Comparison of ENCODE assay signal across 8 mouse cellular contexts in the genomic region with DNA sequence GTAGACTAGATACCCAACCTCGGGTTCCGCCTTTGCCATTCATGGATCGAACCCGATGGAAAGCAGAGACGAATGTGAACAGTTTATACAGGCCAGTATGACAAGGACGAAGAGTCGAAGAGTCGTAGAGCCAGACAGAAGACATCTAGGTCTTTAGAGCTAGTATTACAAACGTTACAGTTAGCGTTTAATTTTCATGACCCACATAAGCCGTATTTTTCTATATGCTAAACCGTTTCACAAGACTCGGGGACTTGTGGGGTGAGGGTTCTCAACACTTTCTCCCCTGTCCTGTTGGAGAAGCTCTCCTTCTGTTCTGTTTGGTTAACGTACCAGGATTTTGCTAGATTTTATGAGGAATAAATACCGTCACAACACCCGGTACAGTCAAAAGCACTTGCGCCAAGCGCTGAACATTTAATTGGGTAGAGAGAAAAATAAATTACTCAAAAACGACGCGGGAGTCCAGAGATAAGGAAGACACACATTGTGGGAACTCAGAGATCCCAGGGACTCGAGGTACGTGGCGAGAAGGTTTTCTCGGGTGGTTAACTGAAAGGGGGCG. TPM values are rescaled to one million over a fixed set of nuclear protein-coding genes. Genes with fewer than 3 reads are reported as not detected.
DNase-seq lines count a peak whose midpoint lies in the region; ATAC-seq and TF ChIP-seq lines count a peak whose summit lies in the region.

No protein-coding gene starts in this region.

- peak overlapping the region; percentile 73 for H3K4me2 ChIP-seq in lung, embryonic 14.5 days
- H3K4me2 ChIP-seq in embryonic facial prominence, embryonic 15.5 days (replicated peaks): peak overlapping the region; percentile 69
- H3K4me2 ChIP-seq in intestine, embryonic 14.5 days (ENCODE audit: low read length): peak overlapping the region; percentile 53
- H3K4me2 ChIP-seq in neural tube, embryonic 13.5 days: peak overlapping the region; percentile 80

- DNase-seq in lung, embryonic 14.5 days: no peak
- DNase-seq in lung, postnatal 36 days: no peak
- DNase-seq in intestine, embryonic 14.5 days (ENCODE audit: low spot score): no peak
- no peak for DNase-seq in left cerebral cortex, postnatal 10 days (ENCODE audit: extremely low spot score in 1 of 2, low spot score in 2 of 2)
- DNase-seq in thymus, adult 18-20 months: no peak
- DNase-seq in gastrocnemius, postnatal 25 days: no peak

- H3K27ac ChIP-seq in lung, embryonic 14.5 days (ENCODE audit: low read depth): peak overlapping the region; percentile 58; the same call in 1 of the 2 replicates
- no peak overlapping the region; the same call in 1 of the 2 replicates for H3K27ac ChIP-seq in embryonic facial prominence, embryonic 15.5 days (replicated peaks)
- peak overlapping the region; percentile 29; the same call in 1 of the 2 replicates for H3K27ac ChIP-seq in intestine, embryonic 14.5 days (ENCODE audit: low read depth)
- peak overlapping the region; percentile 82 for H3K27ac ChIP-seq in neural tube, embryonic 13.5 days (replicated peaks)

- WGBS in lung, embryonic 14.5 days: 7% methylated on average over 26 of the region's 26 CpGs
- 6% methylated on average over 26 of the region's 26 CpGs for WGBS in embryonic facial prominence, embryonic 15.5 days
- 9% methylated on average over 26 of the region's 26 CpGs for WGBS in intestine, embryonic 14.5 days
- 7% methylated on average over 26 of the region's 26 CpGs for WGBS in neural tube, embryonic 13.5 days

- no peak for ATAC-seq in lung, embryonic 14.5 days (ENCODE audit: insufficient read depth)
- no peak for ATAC-seq in embryonic facial prominence, embryonic 15.5 days (ENCODE audit: insufficient number of reproducible peaks, low FRiP score, low TSS enrichment, low read depth)
- no peak for ATAC-seq in intestine, embryonic 14.5 days (replicated peaks; ENCODE audit: low FRiP score, low TSS enrichment, low read depth)
- no peak for ATAC-seq in neural tube, embryonic 13.5 days (ENCODE audit: low read depth)

- no peaks in the 10 kb centered on the region for H3K36me3 ChIP-seq in lung, embryonic 14.5 days (ENCODE audit: insufficient read depth)
- no peaks in the 10 kb centered on the region for H3K36me3 ChIP-seq in embryonic facial prominence, embryonic 15.5 days
- H3K36me3 ChIP-seq in intestine, embryonic 14.5 days (ENCODE audit: control insufficient read depth, insufficient read depth, low read length): no peaks in the 10 kb centered on the region
- H3K36me3 ChIP-seq in neural tube, embryonic 13.5 days: no peaks in the 10 kb centered on the region

- H3K4me3 ChIP-seq in lung, embryonic 14.5 days (ENCODE audit: low read depth, low read length): peak overlapping the region; percentile 47
- peak overlapping the region; percentile 59 for H3K4me3 ChIP-seq in embryonic facial prominence, embryonic 15.5 days (replicated peaks)
- peak overlapping the region; percentile 48 for H3K4me3 ChIP-seq in intestine, embryonic 14.5 days (ENCODE audit: low read depth, low read length)
- peak overlapping the region; percentile 49 for H3K4me3 ChIP-seq in neural tube, embryonic 13.5 days

- H3K27me3 ChIP-seq in lung, embryonic 14.5 days (ENCODE audit: insufficient read depth, low read length): 0 out of 2 replicates have a peak, but pooled peaks cover 4% of the 10 kb centered on the region
- peaks cover 22% of the 10 kb centered on the region; the same call in 1 of the 2 replicates for H3K27me3 ChIP-seq in embryonic facial prominence, embryonic 15.5 days
- peaks cover 21% of the 10 kb centered on the region; the same call in 1 of the 2 replicates for H3K27me3 ChIP-seq in intestine, embryonic 14.5 days (replicated peaks; ENCODE audit: control insufficient read depth, insufficient read depth, low read length)
- H3K27me3 ChIP-seq in neural tube, embryonic 13.5 days: peaks cover 30% of the 10 kb centered on the region

- no peak for TF ChIP-seq CTCF in lung, embryonic 14.5 days (IDR thresholded peaks at IDR 0.05; ENCODE audit: low read depth)

- H3K9me3 ChIP-seq in lung, embryonic 14.5 days (ENCODE audit: low read depth, low read length): no peaks in the 10 kb centered on the region
- H3K9me3 ChIP-seq in embryonic facial prominence, embryonic 15.5 days (replicated peaks): no peaks in the 10 kb centered on the region
- H3K9me3 ChIP-seq in intestine, embryonic 14.5 days (ENCODE audit: control insufficient read depth, low read length): no peaks in the 10 kb centered on the region
- no peaks in the 10 kb centered on the region for H3K9me3 ChIP-seq in neural tube, embryonic 13.5 days

- intact Hi-C loops in left cerebral cortex, postnatal 10 days (cut with DNase I): loop anchor here (2.0 to 10.0 kb wide), 3 partner anchors 208 to 324 kb away; no protein-coding TSS in a partner anchor

- peak overlapping the region; percentile 40 for H3K9ac ChIP-seq in lung, embryonic 14.5 days
- no peak overlapping the region for H3K9ac ChIP-seq in embryonic facial prominence, embryonic 15.5 days
- H3K9ac ChIP-seq in intestine, embryonic 14.5 days (ENCODE audit: low read length): peak overlapping the region; percentile 23
- H3K9ac ChIP-seq in neural tube, embryonic 13.5 days: peak overlapping the region; percentile 67

- H3K4me1 ChIP-seq in lung, embryonic 14.5 days (ENCODE audit: insufficient read depth): 0 out of 2 replicates have a peak, but pooled peaks cover 3% of the 10 kb centered on the region
- peaks cover 10% of the 10 kb centered on the region; the same call in 1 of the 2 replicates for H3K4me1 ChIP-seq in embryonic facial prominence, embryonic 15.5 days
- peaks cover 4% of the 10 kb centered on the region for H3K4me1 ChIP-seq in intestine, embryonic 14.5 days (replicated peaks; ENCODE audit: control insufficient read depth, insufficient read depth, low read length)
- H3K4me1 ChIP-seq in neural tube, embryonic 13.5 days (replicated peaks): peaks cover 9% of the 10 kb centered on the region

RNA-seq across cellular contexts. Expression of a gene that starts 13.7 kb away (rescaled TPM):
- 0.14 TPM in 1 of 2 replicates, not detected in the other for polyA plus RNA-seq in lung, embryonic 14.5 days (2014; fragmentation: Nextera tagmentation; extraction: Ambion mirVana)
- polyA plus RNA-seq in embryonic facial prominence, embryonic 15.5 days (2015; fragmentation: Nextera tagmentation; extraction: Ambion mirVana): 2.1 and 2.9 TPM in 2 replicates
- 1.6 and 2.0 TPM in 2 replicates for polyA plus RNA-seq in intestine, embryonic 14.5 days (2014; fragmentation: Nextera tagmentation; extraction: Ambion mirVana)
- 50.1 and 50.4 TPM in 2 replicates for polyA plus RNA-seq in neural tube, embryonic 13.5 days (2015; fragmentation: Nextera tagmentation; extraction: Ambion mirVana)
- 10 to 100 TPM; 43.7 to 49.0 TPM for total RNA-seq in left cerebral cortex, postnatal 10 days (2021)
- not detected for total RNA-seq in gastrocnemius, postnatal 25 days (2021)

RNA-seq across cellular contexts. Expression of a gene that starts 14.7 kb away (rescaled TPM):
- not detected in 2 replicates for polyA plus RNA-seq in lung, embryonic 14.5 days (2014; fragmentation: Nextera tagmentation; extraction: Ambion mirVana)
- polyA plus RNA-seq in embryonic facial prominence, embryonic 15.5 days (2015; fragmentation: Nextera tagmentation; extraction: Ambion mirVana): not detected in 2 replicates
- not detected in 2 replicates for polyA plus RNA-seq in intestine, embryonic 14.5 days (2014; fragmentation: Nextera tagmentation; extraction: Ambion mirVana)
- not detected in 2 replicates for polyA plus RNA-seq in neural tube, embryonic 13.5 days (2015; fragmentation: Nextera tagmentation; extraction: Ambion mirVana)
- not detected for total RNA-seq in left cerebral cortex, postnatal 10 days (2021)
- not detected for total RNA-seq in gastrocnemius, postnatal 25 days (2021)

RNA-seq across cellular contexts. Expression of a gene that starts 15.2 kb away (rescaled TPM):
- polyA plus RNA-seq in lung, embryonic 14.5 days (2014; fragmentation: Nextera tagmentation; extraction: Ambion mirVana): 47.4 and 48.7 TPM in 2 replicates
- polyA plus RNA-seq in embryonic facial prominence, embryonic 15.5 days (2015; fragmentation: Nextera tagmentation; extraction: Ambion mirVana): 47.8 and 48.5 TPM in 2 replicates
- 47.7 and 50.3 TPM in 2 replicates for polyA plus RNA-seq in intestine, embryonic 14.5 days (2014; fragmentation: Nextera tagmentation; extraction: Ambion mirVana)
- polyA plus RNA-seq in neural tube, embryonic 13.5 days (2015; fragmentation: Nextera tagmentation; extraction: Ambion mirVana): 57.5 and 63.8 TPM in 2 replicates
- 10 to 100 TPM; 36.2 to 41.8 TPM for total RNA-seq in left cerebral cortex, postnatal 10 days (2021)
- 100 to 1,000 TPM; 102 to 145 TPM for total RNA-seq in gastrocnemius, postnatal 25 days (2021)

RNA-seq across cellular contexts. Expression of a gene that starts 40.1 kb away (rescaled TPM):
- polyA plus RNA-seq in lung, embryonic 14.5 days (2014; fragmentation: Nextera tagmentation; extraction: Ambion mirVana): not detected in 2 replicates
- not detected in 2 replicates for polyA plus RNA-seq in embryonic facial prominence, embryonic 15.5 days (2015; fragmentation: Nextera tagmentation; extraction: Ambion mirVana)
- polyA plus RNA-seq in intestine, embryonic 14.5 days (2014; fragmentation: Nextera tagmentation; extraction: Ambion mirVana): not detected in 2 replicates
- not detected in 2 replicates for polyA plus RNA-seq in neural tube, embryonic 13.5 days (2015; fragmentation: Nextera tagmentation; extraction: Ambion mirVana)
- not detected for total RNA-seq in left cerebral cortex, postnatal 10 days (2021)
- total RNA-seq in gastrocnemius, postnatal 25 days (2021): not detected

RNA-seq across cellular contexts. Expression of a gene that starts 40.2 kb away (rescaled TPM):
- polyA plus RNA-seq in lung, embryonic 14.5 days (2014; fragmentation: Nextera tagmentation; extraction: Ambion mirVana): not detected in 2 replicates
- polyA plus RNA-seq in embryonic facial prominence, embryonic 15.5 days (2015; fragmentation: Nextera tagmentation; extraction: Ambion mirVana): not detected in 2 replicates
- polyA plus RNA-seq in intestine, embryonic 14.5 days (2014; fragmentation: Nextera tagmentation; extraction: Ambion mirVana): not detected in 2 replicates
- 0.20 TPM in 1 of 2 replicates, not detected in the other for polyA plus RNA-seq in neural tube, embryonic 13.5 days (2015; fragmentation: Nextera tagmentation; extraction: Ambion mirVana)
- total RNA-seq in left cerebral cortex, postnatal 10 days (2021): 1 to 10 TPM in 1 of 2 experiments, not detected in 1; 1.6 TPM
- total RNA-seq in gastrocnemius, postnatal 25 days (2021): not detected

Comparison
In these comparisons a context has a peak if more than half of its experiments do, and no peak if none do; other contexts are left out.
1. RNA of a gene that starts 13.7 kb away (polyA plus RNA-seq): 50.1 to 50.4 TPM in neural tube, embryonic 13.5 days; 2.1 to 2.9 TPM in embryonic facial prominence, embryonic 15.5 days, 1.6 to 2.0 TPM in intestine, embryonic 14.5 days and 0.14 TPM in lung, embryonic 14.5 days; every median in the first group is over 10 times any median in the second.
2. Peak in every context shown above with its lines, with median percentiles within 50 percentile points of each other: H3K4me2 ChIP-seq and H3K4me3 ChIP-seq.